Mouse (Mus musculus) ES-E14 (cell line): ENCODE measurements around the gene Mgea5. TPM values are rescaled to one million over a fixed set of nuclear protein-coding genes. Genes with fewer than 3 reads are reported as not detected.

Experiments used
- DNase-seq: peaks from one replicate; pipeline ENCODE4 v3.0.0-alpha.2; 2013; ENCODE audit warnings: low read depth, low spot score
- H3K27ac ChIP-seq: 2 replicates; pipeline ENCODE4 v1.5.1; 2012; ENCODE audit warnings: low read depth, mild to moderate bottlenecking, low read length, moderate library complexity, mixed read lengths; ENCODE audit not compliant: poor library complexity, insufficient read depth, severe bottlenecking
- H3K36me3 ChIP-seq: 2 replicates; pipeline ENCODE4 v1.6.1; 2012; ENCODE audit warnings: mild to moderate bottlenecking, low read length, moderate library complexity, mixed read lengths; ENCODE audit not compliant: control insufficient read depth, poor library complexity, insufficient read depth, severe bottlenecking
- H3K4me1 ChIP-seq, 2 experiments: fragments of 150-350 bp in 1 of 2; sonication (generic) in 1 of 2; 2 replicates each; pipeline ENCODE4 v1.6.1; 2012; ENCODE audit warnings: low read length in 2 of 2, mild to moderate bottlenecking in 1 of 2, mixed read lengths in 1 of 2; ENCODE audit not compliant: control insufficient read depth in 2 of 2, insufficient read depth in 2 of 2, poor library complexity in 1 of 2
- H3K4me3 ChIP-seq, 2 experiments: fragments of 150-350 bp in 1 of 2; sonication (generic) in 1 of 2; 2 replicates each; pipeline ENCODE4 v1.5.1; 2012; ENCODE audit warnings: low read length in 2 of 2, low read depth in 1 of 2, mild to moderate bottlenecking in 1 of 2, mixed read lengths in 1 of 2; ENCODE audit not compliant: insufficient read depth in 1 of 2, poor library complexity in 1 of 2, severe bottlenecking in 1 of 2
- H3K9ac ChIP-seq: 2 replicates; pipeline ENCODE4 v1.6.1; 2012; ENCODE audit warnings: low read depth, mild to moderate bottlenecking, low read length, mixed read lengths; ENCODE audit not compliant: poor library complexity, insufficient read depth, severe bottlenecking
- H3K9me3 ChIP-seq: fragments of 150-350 bp; sonication (generic); 2 replicates; pipeline ENCODE4 v1.6.1; 2012; ENCODE audit warnings: low read depth, mild to moderate bottlenecking, low read length; ENCODE audit not compliant: control insufficient read depth, insufficient read depth
- CHD2 ChIP-seq: IDR thresholded peaks from 2 replicates; pipeline ENCODE4 v1.6.1; 2014; ENCODE audit warnings: mild to moderate bottlenecking, low read depth, low read length, inconsistent platforms
- HCFC1 ChIP-seq: IDR thresholded peaks from 2 replicates; pipeline ENCODE4 v1.6.1; 2012; ENCODE audit warnings: low read length, inconsistent platforms, borderline replicate concordance; ENCODE audit not compliant: insufficient read depth
- MAFK ChIP-seq: IDR thresholded peaks from 2 replicates; pipeline ENCODE4 v1.6.1; 2014; ENCODE audit warnings: mild to moderate bottlenecking, low read depth, low read length, inconsistent platforms; ENCODE audit not compliant: insufficient read depth
- ZC3H11A ChIP-seq: IDR thresholded peaks from 2 replicates; pipeline ENCODE4 v1.6.1; 2012; ENCODE audit warnings: low read depth, mild to moderate bottlenecking, inconsistent platforms, low read length, borderline replicate concordance
- ZNF384 ChIP-seq: IDR thresholded peaks from 2 replicates; pipeline ENCODE4 v1.6.1; 2012; ENCODE audit warnings: low read depth, low read length, inconsistent platforms
- in situ Hi-C, 2 experiments: fragments of 600-800 bp; cut with MboI; formaldehyde crosslinking; loops; one replicate each; pipeline ENCODE4 v1.15.1; 2025; ENCODE audit warnings: low sequenced_read_pairs in 2 of 2, inconsistent platforms in 1 of 2; ENCODE audit not compliant: unreplicated experiment in 2 of 2
- total RNA-seq: library from RNA; depleted of rRNA; stranded (reverse); fragments of 300-350 nt; gene quantifications from 2 replicates; pipeline ENCODE4 v1.2.3, GENCODE M21; 2012; rRNA removed

Mgea5 gene
- total RNA-seq, 1 experiment: 94.7 TPM

DNA sequence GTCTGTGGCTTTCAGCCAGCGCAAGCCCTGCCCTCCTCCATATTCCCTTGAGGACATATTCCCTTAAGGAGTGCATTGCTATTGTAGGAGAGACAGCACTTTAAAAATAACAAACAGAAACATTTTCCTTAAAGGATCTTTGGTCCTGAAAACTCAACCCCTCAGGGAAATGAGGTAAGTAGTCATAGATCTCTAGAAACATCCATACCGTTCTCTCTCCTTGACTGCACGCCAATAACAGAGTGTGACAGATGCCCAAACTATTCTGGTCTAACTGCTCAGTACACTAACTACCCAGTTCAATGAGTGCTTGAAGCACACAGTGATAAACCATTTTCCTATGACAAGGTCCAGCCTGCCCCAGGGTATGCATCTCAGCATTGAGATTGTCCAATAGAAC lies 65.4 kb downstream of the Mgea5 start:
- Histone ChIP-seq H3K36me3 (no peaks in the 10 kb centered on the region), H3K4me1 (peaks cover 0 to 2% of the 10 kb centered on the region in 2 experiments; a peak in 1 of 4 replicates), H3K9ac (no peak overlapping the region), H3K4me3 (no peak overlapping the region), H3K9me3 (no peaks in the 10 kb centered on the region), H3K27ac (no peak overlapping the region)
- in situ Hi-C loops: no loop called here
- no peak for DNase-seq
- TF ChIP-seq MAFK (no peak), HCFC1 (no peak), ZC3H11A (no peak), CHD2 (no peak), ZNF384 (no peak)

DNA sequence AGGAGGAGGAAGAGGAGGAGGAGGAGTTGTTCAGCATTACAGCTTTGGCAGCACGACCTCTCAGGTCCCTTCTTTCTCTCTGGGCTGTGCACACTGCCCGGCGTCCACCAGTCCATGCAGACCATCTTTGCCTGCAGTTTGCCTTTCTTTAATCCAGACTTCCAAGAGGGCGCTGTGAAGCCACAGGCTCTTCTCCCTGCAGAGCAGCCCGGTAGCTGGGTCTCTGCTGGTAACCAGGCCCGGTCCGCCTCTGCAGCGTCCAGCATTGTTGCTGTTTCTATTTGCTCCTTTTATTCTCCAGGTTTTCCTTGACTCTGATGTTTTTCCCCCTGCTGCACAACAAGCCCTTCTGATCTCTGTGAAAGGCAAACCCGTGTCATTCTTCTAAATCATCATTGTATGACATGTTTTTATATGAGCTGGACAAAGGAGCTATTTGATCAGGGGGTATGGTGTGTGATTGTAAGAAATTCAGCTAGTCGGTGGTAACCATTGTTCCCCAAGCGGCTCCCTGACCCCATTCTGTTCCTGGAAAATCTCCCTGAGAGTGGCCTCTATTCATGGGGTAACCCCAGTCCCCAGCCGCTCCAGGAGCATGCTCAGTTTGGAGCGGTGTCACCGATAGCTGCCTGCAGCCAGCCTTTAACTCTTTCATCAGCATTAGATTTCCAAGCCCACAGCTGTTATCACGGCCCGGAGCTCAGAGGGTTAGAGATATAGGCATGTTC lies 66.0 kb downstream of the Mgea5 start:
- in situ Hi-C loops: no loop called here
- H3K9ac ChIP-seq: no peak overlapping the region
- no peak overlapping the region for H3K4me3 ChIP-seq
- H3K36me3 ChIP-seq: no peaks in the 10 kb centered on the region
- no peak overlapping the region for H3K27ac ChIP-seq
- no peak for DNase-seq
- H3K4me1 ChIP-seq: peaks cover 0 to 2% of the 10 kb centered on the region in 2 experiments; a peak in 1 of 4 replicates
- TF ChIP-seq HCFC1: no peak
- no peak for TF ChIP-seq MAFK
- TF ChIP-seq ZNF384: no peak
- TF ChIP-seq CHD2: no peak
- TF ChIP-seq ZC3H11A: no peak
- no peaks in the 10 kb centered on the region for H3K9me3 ChIP-seq

DNA sequence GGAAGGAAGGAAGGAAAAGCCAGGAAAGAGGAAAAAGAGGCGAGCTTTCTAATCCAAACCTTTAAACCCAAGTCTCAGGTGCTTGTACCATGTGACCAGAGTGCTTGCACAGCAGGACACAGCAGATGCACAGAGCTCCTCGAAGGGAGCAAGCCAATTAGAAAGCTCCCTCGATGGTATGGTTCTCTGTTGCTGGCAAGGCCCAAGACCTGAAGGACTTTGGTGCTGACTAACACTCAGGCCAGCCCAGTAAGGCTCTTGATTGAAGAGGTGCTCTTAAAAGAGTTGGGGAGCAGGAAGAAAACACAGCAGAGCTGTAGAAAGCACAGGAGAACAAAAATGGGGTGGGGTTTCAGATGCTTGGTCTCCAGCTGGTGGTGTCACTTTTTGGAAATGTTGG lies 74.9 kb downstream of the Mgea5 start:
- no peak for DNase-seq
- Histone ChIP-seq H3K27ac (no peak overlapping the region), H3K9ac (no peak overlapping the region), H3K36me3 (no peaks in the 10 kb centered on the region), H3K4me3 (no peak overlapping the region), H3K4me1 (no peaks in the 10 kb centered on the region), H3K9me3 (no peaks in the 10 kb centered on the region)
- in situ Hi-C loops: no loop called here
- TF ChIP-seq MAFK (no peak), ZNF384 (no peak), ZC3H11A (no peak), HCFC1 (no peak), CHD2 (no peak)

Other genes starting within 250 kb of the Mgea5 start
- 13.4 and 16.0 TPM in 2 replicates for gene Poll, start 223.3 kb downstream of the Mgea5 start, total RNA-seq
- 15.0 and 17.5 TPM in 2 replicates for gene Gm17018, start 223.2 kb downstream of the Mgea5 start, total RNA-seq
- 6.0 and 6.3 TPM in 2 replicates for gene Fbxw4, start 123.5 kb downstream of the Mgea5 start, total RNA-seq
- gene Fgf8, start 40.9 kb downstream of the Mgea5 start, total RNA-seq: 1.1 and 1.5 TPM in 2 replicates
- gene Npm3, start 34.2 kb downstream of the Mgea5 start, total RNA-seq: 142 and 166 TPM in 2 replicates
- gene Kcnip2, start 32.2 kb upstream of the Mgea5 start, total RNA-seq: 0.85 and 3.4 TPM in 2 replicates
- 8.0 and 10.1 TPM in 2 replicates for gene Armh3, start 214.7 kb upstream of the Mgea5 start, total RNA-seq
- 4.9 and 6.9 TPM in 2 replicates for gene Hps6, start 219.7 kb upstream of the Mgea5 start, total RNA-seq